Mouse (Mus musculus): ENCODE results near the gene Pxn. TPM values are rescaled to one million over a fixed set of nuclear protein-coding genes. Genes with fewer than 3 reads are reported as not detected.
"Not testable (repeated sequence)": the region's sequence is repeated elsewhere in the genome, so short reads cannot be mapped to it uniquely, and the experiment has no call there.

Pxn gene
- total RNA-seq, 2 experiments from 2014 or later: 30.9 to 41.9 TPM

- no peak for DNase-seq (ENCODE audit: extremely low spot score in 1 of 2, low spot score in 1 of 2)
Measured at GRCm38 (mm10) chr5:115485489-115486205, 20.8 kb upstream of the Pxn start.

- no peak for DNase-seq (ENCODE audit: extremely low spot score in 1 of 2, low spot score in 1 of 2)
Measured at GRCm38 (mm10) chr5:115486726-115487125, 19.8 kb upstream of the Pxn start.

- DNase-seq (ENCODE audit: extremely low spot score in 1 of 2, low spot score in 1 of 2): no peak
Measured at GRCm38 (mm10) chr5:115487353-115487752, 19.1 kb upstream of the Pxn start.

- no peak for DNase-seq (ENCODE audit: extremely low spot score in 1 of 2, low spot score in 1 of 2)
Measured at GRCm38 (mm10) chr5:115487942-115488580, 18.4 kb upstream of the Pxn start.

- DNase-seq (ENCODE audit: extremely low spot score in 1 of 2, low spot score in 1 of 2): peak; percentile 63 to 80
Measured at GRCm38 (mm10) chr5:115488841-115489698, 17.4 kb upstream of the Pxn start.

- DNase-seq (ENCODE audit: extremely low spot score in 1 of 2, low spot score in 1 of 2): peak; percentile 75 to 84
Measured at GRCm38 (mm10) chr5:115489699-115490637, 16.5 kb upstream of the Pxn start.

GRCm38 (mm10) chr5:115490638-115491000 lies 15.9 kb upstream of the Pxn start:
- DNase-seq (ENCODE audit: extremely low spot score in 1 of 2, low spot score in 1 of 2): no peak

- DNase-seq (ENCODE audit: extremely low spot score in 1 of 2, low spot score in 1 of 2): no peak
Measured at GRCm38 (mm10) chr5:115491076-115491475, 15.4 kb upstream of the Pxn start.

GRCm38 (mm10) chr5:115491771-115492322 lies 14.6 kb upstream of the Pxn start:
- no peak for DNase-seq (ENCODE audit: extremely low spot score in 1 of 2, low spot score in 1 of 2)

- DNase-seq (ENCODE audit: extremely low spot score in 1 of 2, low spot score in 1 of 2): no peak
Measured at GRCm38 (mm10) chr5:115492711-115493335, 13.7 kb upstream of the Pxn start.

- no peak for DNase-seq (ENCODE audit: extremely low spot score in 1 of 2, low spot score in 1 of 2)
Measured at GRCm38 (mm10) chr5:115493441-115493840, 13.0 kb upstream of the Pxn start.

- DNase-seq (ENCODE audit: extremely low spot score in 1 of 2, low spot score in 1 of 2): not testable (repeated sequence)
Measured at GRCm38 (mm10) chr5:115495618-115496017, 10.9 kb upstream of the Pxn start.

- no peak for DNase-seq (ENCODE audit: extremely low spot score in 1 of 2, low spot score in 1 of 2)
Measured at GRCm38 (mm10) chr5:115497033-115497432, 9.4 kb upstream of the Pxn start.

GRCm38 (mm10) chr5:115498307-115499240 lies 7.9 kb upstream of the Pxn start:
- DNase-seq (ENCODE audit: extremely low spot score in 1 of 2, low spot score in 1 of 2): no peak

GRCm38 (mm10) chr5:115500383-115500935 lies 6.0 kb upstream of the Pxn start:
- no peak for DNase-seq (ENCODE audit: extremely low spot score in 1 of 2, low spot score in 1 of 2)

- no peak for DNase-seq (ENCODE audit: extremely low spot score in 1 of 2, low spot score in 1 of 2)
Measured at GRCm38 (mm10) chr5:115503035-115503434, 3.4 kb upstream of the Pxn start.

GRCm38 (mm10) chr5:115505617-115506016 lies 859 bp upstream of the Pxn start:
- DNase-seq (ENCODE audit: extremely low spot score in 1 of 2, low spot score in 1 of 2): not testable (repeated sequence)
